Mouse (Mus musculus) myocyte (in vitro differentiated cells): ENCODE measurements around the gene Dtx3l.

Experiments
- CEBPB ChIP-seq: IDR thresholded peaks from 2 replicates; pipeline ENCODE4 v1.6.1; 2011; ENCODE audit warnings: mild to moderate bottlenecking, moderate library complexity; ENCODE audit not compliant: poor library complexity, insufficient read depth, severe bottlenecking
- E2F4 ChIP-seq: IDR thresholded peaks from one replicate; pipeline ENCODE4 v1.6.1; 2011; ENCODE audit warnings: mild to moderate bottlenecking, control low read depth, moderate library complexity; ENCODE audit not compliant: insufficient read depth
- MAX ChIP-seq: IDR thresholded peaks from one replicate; pipeline ENCODE4 v1.6.1; 2011; ENCODE audit warnings: low read depth, mild to moderate bottlenecking, control low read depth
- MYOD1 ChIP-seq, 3 experiments: IDR thresholded peaks; one replicate each; pipeline ENCODE4 v1.6.1; 2011; ENCODE audit warnings: control low read depth in 2 of 3, low read depth in 2 of 3, mild to moderate bottlenecking in 2 of 3, moderate library complexity in 1 of 3; ENCODE audit not compliant: insufficient read length in 2 of 3, control insufficient read depth in 1 of 3
- MYOG ChIP-seq, 3 experiments: IDR thresholded peaks; one replicate each; pipeline ENCODE4 v1.6.1; 2011; ENCODE audit warnings: control low read depth in 2 of 3, low read depth in 2 of 3, mild to moderate bottlenecking in 2 of 3; ENCODE audit not compliant: insufficient read length in 2 of 3, control insufficient read depth in 1 of 3, insufficient read depth in 1 of 3
- POLR2A ChIP-seq: IDR thresholded peaks from one replicate; pipeline ENCODE4 v1.6.1; 2011; ENCODE audit warnings: low read depth, mild to moderate bottlenecking, control low read depth, moderate library complexity; ENCODE audit not compliant: insufficient read length
- POLR2AphosphoS2 ChIP-seq: IDR thresholded peaks from one replicate; pipeline ENCODE4 v1.6.1; 2011; ENCODE audit warnings: low read depth, control low read depth; ENCODE audit not compliant: insufficient read length
- REST ChIP-seq: IDR thresholded peaks from one replicate; pipeline ENCODE4 v1.6.1; 2011; ENCODE audit warnings: mild to moderate bottlenecking, control low read depth, moderate library complexity; ENCODE audit not compliant: insufficient read depth, insufficient read length
- SRF ChIP-seq: IDR thresholded peaks from one replicate; pipeline ENCODE4 v1.6.1; 2011; ENCODE audit warnings: low read depth; ENCODE audit not compliant: control insufficient read depth, insufficient read length
- TCF12 ChIP-seq: IDR thresholded peaks from one replicate; pipeline ENCODE4 v1.6.1; 2011; ENCODE audit warnings: mild to moderate bottlenecking, control low read depth; ENCODE audit not compliant: poor library complexity, insufficient read depth, severe bottlenecking
- USF1 ChIP-seq: IDR thresholded peaks from one replicate; pipeline ENCODE4 v1.6.1; 2011; ENCODE audit warnings: low read depth, mild to moderate bottlenecking, control low read depth, moderate library complexity

DNA sequence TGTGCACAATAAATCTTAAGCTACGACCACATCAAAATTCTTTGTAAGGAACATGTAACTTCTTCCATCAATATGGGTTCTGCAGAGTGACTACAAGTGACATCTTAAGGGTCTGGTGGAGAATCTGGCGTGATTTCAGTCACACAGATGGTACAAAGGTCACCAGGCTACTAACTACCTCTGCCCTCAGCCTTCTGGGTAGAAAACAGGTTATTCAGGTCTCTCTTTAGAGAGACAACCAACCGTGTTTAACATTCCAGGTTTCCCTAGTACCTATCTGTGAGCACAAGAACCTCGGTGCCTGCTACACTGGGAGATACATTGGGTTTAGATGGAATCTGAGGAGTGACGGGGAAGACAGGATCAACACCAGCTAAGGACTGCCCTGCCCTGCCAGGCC is 24.6 kb downstream of the Dtx3l start:
- TF ChIP-seq MAX: no peak
- no peak for TF ChIP-seq MYOD1 (IDR thresholded peaks at IDR 0.05; ENCODE audit: control insufficient read depth in 1 of 3, insufficient read length in 2 of 3, low read depth in 2 of 3)
- TF ChIP-seq POLR2A: no peak
- TF ChIP-seq POLR2AphosphoS2: no peak
- no peak for TF ChIP-seq TCF12
- TF ChIP-seq E2F4: no peak
- no peak for TF ChIP-seq CEBPB
- TF ChIP-seq REST: no peak
- TF ChIP-seq USF1: no peak
- TF ChIP-seq SRF: no peak
- TF ChIP-seq MYOG (IDR thresholded peaks at IDR 0.05; ENCODE audit: control insufficient read depth in 1 of 3, insufficient read depth in 1 of 3, insufficient read length in 2 of 3, low read depth in 2 of 3): no peak
